Mouse (Mus musculus) thymus, adult 2 months (tissue): ENCODE measurements around the gene Negr1.

Experiments used
- CTCF ChIP-seq: fragments of 200-500 bp; IDR thresholded peaks from 2 replicates; pipeline ENCODE4 v1.5.1; 2012; ENCODE audit warnings: mild to moderate bottlenecking, control low read depth, low read length, moderate library complexity, borderline replicate concordance; ENCODE audit not compliant: control insufficient read depth, poor library complexity, insufficient read depth; ENCODE audit errors: extremely low read depth
- POLR2A ChIP-seq: fragments of 200-500 bp; IDR thresholded peaks from 2 replicates; pipeline ENCODE4 v1.6.1; 2012; ENCODE audit warnings: mild to moderate bottlenecking, low read length, control low read depth, moderate library complexity; ENCODE audit not compliant: control insufficient read depth, poor library complexity, insufficient read depth; ENCODE audit errors: extremely low read depth

DNA sequence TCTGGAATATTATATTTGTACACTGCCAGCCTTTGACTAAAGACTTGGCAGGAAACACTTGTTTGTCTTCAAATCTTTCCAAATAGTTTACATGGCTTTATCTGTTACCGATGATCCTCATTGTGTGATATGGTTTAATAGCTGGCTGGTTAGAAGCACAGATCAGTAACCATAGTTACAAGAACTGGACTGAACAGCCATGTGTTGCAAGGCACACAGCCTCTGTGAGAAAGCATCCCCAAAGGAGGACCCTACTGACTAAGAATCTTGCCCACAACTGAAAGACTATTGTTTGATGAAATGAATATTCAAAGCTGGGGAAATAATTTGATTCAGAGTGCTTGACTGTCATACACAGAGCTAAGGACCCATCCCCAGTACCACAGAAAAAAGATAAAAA is 729.7 kb downstream of the Negr1 start:
- no peak for TF ChIP-seq POLR2A
- TF ChIP-seq CTCF: no peak
